Mouse (Mus musculus): ENCODE results near the gene Popdc2.
"Not testable (repeated sequence)": the region's sequence is repeated elsewhere in the genome, so short reads cannot be mapped to it uniquely, and the experiment has no call there.

Popdc2 gene

DNA sequence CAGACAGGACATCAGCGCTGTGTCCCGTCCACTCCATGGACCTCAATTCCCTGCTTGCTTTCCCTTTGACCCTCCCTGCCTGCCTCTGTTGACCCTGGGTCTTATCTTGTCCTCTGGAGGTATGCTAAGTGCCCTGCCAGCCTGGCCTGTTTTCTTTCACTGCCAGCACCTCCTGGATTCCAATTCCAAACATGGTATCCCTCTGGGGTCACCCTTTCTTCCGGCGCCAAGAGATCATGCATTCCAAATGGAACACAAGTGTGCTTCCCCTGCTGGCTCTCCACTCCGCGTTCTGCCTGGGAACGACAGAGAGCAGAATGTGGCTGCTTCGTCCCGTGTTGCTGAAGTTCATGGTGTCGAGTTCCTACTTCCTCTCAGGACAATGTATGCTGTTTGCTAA lies at the start of gene Popdc2:
Popdc2 (plus strand) TSS at position 277 of the 400 bp plus-strand sequence.
- DNase-seq, result no peak

DNA sequence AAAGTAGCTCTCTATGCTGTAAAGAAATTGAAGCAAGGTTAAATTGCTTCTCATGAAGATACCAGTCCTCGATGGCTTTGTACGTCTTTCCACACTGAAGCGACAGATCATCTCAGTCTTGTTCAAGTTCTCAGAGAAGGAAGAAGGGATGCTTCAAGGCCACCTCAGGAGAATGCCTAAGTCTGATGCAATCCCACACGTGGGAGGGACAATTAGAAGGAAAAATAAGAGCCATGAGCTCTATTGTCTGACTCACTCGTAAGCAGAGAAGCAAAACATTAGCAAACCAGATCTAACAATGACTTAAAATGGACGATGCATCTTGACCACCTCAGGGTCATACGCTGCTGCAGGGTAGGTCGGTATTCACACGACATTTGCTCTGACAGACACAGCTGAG lies 43.5 kb upstream of the Popdc2 start:
- no peak for DNase-seq

DNA sequence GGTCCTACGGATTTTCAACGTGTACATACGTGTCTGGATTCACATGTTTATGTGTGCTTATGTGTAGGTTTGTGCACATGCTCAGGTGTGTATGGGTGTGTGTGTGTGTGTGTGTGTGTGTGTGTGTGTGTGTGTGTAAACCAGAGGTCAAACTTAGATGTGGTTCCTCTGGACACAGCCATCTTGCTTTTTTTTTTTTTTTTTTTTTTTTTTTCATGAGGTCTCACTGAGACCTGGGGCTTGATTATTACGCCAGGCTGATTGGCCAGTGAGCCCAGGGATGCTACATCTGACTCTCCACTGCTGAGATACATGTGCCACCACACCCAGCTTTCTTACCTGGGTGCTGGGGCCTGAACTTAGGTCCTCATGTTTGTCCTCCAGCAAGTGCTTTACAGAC lies 42.9 kb upstream of the Popdc2 start:
- DNase-seq, result no peak

DNA sequence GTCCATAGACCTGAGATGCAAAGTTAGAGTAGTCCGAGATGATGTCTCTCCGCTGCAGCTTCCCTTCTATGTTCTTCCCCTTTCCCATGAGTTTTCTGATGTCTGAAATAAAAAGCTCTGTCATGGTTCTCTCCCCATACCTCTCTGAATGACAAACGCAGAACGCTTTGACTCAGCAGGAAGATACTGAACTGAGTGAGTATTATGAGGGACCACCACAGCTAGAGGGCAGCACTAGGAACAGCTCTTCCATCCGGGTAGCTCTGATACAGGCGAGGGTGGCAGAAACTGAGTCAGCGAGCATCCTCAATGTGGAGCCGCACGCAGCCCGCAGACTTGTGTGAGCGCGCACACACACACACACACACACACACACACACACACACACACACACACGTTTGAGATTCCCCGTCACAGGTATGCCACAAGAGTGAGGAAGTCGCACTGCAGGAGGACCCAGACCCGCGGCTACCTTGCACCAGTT lies 40.5 kb upstream of the Popdc2 start:
- peak; percentile 39 for DNase-seq

DNA sequence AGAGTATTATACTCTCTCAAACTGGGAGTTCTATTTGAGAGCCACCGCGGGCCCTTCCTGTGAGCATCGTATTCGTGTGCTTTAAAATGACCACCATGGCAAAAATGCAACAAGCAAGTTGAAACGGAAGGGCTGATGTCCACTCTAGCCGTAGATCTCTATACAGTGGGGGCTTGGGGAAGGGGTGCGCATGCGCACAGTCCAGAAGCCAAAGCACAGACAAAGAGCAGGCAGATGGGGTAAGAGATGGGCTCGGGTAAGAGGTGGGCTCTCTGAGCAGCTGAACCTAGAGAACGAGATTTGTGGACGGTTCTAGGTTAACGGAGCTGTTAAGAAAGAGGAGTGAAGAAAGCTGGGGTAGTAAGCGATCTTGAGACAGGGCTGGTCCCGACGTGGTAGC lies 37.7 kb upstream of the Popdc2 start:
- DNase-seq, result no peak

DNA sequence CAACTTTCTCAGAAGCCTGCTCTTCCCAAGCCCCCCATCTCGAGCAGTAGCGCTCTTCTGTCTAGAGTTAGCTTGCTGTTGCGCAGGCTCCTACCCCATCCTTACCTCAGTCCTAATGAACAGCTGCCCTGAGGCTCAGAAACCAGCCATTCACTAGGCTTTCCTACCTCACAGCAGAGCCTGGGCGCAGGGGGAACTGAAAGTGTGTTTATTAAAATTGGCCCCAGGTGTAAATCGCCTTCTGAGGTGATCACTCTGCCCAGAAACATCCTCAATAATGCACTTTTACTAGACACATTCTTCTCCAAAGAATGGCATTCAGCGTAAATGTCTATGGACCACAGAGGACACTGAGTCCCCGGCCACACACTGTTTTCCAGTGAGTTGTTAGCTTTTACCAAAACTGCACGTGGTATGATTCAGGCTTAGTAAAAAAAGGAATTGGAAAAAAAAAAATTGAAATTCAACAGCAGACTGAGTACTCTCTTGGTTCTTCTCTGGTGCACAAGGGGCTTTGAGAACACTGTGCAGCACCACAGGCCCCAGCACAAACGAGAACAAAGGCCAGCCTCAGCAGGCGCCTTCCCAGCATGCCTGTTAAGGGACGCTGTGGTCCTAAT lies 35.1 kb upstream of the Popdc2 start:
- DNase-seq, result no peak

DNA sequence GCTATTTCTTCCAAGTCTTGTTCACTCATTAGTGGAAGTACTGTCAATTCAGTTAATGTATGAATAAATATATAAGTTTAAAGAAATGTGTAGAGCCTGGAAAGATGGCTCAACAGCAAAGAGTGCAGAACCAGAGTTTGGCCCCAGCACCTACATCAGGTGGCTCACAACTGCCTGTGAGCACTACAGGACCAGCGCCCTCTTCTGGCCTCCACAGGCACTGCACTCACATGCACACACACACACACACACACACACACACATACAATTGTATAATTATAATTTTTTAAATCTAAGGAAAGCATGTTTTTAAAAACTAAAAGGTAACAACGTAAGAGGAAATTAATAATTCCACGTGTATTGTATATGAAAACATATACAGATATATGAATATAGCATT lies 32.7 kb upstream of the Popdc2 start:
- no peak for DNase-seq

DNA sequence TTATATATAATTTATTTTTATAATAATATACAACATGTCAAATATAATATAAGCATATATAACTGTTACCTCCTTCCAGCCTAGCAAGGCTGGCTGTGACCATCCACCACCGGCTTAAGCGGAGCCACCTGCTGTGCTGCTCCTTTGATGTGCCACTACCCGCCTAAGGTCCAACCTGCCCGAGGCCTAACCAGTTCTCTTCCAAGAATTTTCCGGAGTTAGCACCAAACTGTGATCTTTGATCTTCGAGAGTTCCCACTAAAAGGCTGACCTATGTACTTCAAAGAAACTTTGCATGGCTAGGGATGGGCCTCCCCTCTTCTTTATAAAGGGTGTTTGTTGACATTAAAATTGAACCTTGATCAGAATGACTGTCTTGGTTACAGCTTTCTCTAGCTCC lies 27.6 kb upstream of the Popdc2 start:
- no peak for DNase-seq

DNA sequence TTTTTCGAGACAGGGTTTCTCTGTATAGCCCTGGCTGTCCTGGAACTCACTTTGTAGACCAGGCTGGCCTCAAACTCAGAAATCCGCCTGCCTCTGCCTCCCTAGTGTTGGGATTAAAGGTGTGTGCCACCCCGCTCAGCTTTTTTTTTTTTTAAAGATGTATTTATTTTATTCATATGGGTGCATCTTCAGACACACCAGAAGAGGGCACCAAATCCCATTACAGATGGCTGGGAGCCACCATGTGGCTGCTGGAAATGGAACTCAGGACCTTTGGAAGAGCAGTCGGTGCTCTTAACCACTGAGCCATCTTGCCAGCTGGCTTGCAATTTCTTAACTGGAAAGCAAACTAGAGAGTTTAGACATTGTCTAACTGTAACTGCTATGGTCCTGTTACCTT lies 23.9 kb upstream of the Popdc2 start:
- not testable (repeated sequence) for DNase-seq

DNA sequence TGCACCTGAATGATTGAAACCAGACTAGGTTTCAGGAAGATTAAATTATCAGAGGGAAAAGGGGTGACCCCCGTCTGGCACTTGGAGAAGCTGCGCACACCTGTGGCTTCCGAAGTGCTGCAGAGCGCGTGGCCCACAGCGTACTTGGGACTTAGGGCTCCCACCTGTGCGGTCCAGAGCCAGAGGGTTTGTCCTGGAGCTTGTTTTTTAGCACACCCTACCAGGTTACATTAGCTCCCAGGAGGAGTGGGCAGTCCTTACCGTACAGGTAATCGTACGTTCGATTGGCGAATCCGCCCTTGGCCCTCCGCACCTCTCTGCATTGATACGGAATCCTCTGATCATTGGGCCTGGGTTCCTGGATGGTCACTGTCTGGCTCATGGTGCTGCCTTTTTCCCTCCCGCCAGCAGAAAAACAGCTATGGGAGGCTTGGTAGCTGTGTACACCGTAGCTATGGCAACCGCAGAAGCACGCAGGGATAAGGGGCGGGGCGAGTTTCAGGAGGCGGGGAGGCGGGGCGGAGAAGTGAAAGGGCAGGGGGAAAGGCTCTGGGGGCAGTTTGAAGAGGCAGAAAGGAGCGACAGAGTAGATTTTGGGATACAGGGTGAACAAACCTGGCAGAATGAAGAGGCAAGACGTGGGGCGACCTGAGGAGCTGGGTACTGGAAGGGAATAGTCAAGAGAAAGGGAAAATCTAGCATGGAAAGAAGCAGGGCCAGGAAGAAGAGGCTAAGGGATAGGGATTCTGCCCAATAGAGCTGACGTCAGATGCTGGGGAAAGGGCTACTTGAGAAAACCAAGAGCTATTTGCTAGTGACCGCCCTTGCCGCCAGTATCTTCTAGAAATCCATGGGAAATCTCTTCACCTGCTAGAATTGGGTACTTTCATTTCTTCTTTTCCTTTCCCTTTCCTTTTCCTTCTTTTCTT lies 20.3 kb upstream of the Popdc2 start, which contains the start of gene Maats1:
Maats1 (minus strand) TSS at position 748 of the 929 bp plus-strand sequence.
- DNase-seq, result peak; percentile 46

DNA sequence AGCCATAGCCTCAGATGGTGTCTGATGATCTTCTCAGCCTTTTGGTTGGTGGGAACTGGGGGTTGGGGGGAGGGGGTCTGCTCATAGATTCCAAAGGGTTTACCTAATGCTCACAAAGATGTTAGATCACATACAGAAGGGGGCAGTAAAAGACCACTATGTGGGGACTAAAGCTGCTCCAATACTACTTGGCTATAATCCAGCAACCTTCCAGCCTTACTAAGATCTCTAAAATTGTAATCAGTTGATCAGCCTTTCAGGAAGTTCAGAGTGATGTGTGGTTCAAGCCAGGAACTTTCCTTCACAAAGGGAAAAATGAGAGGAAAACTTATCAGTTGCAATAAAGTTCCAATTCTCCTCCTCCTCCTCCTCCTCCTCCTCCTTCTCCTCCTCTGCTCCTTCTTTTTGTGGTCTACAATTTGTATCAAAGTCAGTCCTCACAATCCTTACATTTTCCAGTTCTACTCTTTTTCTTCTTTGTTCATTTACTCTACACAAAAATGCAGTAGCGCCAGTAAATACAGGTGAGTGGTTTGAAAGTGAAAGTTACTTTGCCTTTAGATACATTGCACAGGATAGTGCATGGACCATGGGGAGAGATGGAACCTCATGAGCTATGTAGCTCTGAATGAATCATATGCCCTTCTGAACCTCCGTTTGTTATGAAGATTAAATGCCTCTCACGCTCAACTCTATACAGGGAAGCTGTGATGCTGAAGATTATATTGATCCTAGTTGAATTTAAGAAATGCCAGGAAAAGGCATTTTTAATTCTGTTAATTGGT lies 16.9 kb upstream of the Popdc2 start:
- no peak for DNase-seq

DNA sequence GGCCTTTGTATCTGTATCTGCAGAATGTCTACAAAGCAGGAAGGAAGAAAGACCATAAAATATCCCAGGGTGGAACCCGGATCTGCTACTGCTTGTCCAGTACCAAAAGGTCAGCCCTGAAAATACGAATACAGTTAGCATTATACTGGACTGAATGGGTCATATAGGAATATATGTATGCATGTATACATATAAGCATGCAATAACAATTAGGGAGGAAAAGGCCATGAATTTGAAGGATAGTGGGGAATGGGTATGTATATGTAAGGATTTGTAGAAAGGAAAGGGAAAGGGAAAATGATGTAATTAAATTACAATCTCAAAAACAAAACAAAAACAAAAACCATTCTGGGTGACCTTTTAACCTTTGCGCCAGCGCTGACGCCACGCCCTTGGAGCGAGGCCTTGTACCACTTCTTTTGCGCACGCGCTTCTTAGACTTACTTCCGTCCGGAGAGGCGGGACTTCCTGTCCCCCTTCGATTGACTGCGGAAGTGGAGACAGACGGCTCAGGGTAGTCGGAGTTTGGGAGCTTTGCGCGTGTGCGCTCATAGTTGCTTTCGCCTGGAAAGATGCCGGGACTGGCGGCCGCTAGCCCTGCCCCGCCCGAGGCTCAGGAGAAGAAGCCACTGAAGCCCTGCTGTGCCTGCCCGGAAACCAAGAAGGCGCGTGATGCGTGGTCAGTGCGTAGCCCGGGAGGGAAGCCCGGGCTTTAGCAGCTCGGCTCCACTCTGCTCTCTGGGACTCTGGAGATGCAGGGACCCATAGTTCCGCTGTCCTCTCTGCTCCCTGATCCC lies 15.3 kb upstream of the Popdc2 start, which contains the start of the genes Cox17 and Gm21987:
Cox17 (plus strand) TSS at position 463 of the 797 bp plus-strand sequence.
Gm21987 (plus strand) TSS at position 512 of the 797 bp plus-strand sequence.
- peak; percentile 93 for DNase-seq

DNA sequence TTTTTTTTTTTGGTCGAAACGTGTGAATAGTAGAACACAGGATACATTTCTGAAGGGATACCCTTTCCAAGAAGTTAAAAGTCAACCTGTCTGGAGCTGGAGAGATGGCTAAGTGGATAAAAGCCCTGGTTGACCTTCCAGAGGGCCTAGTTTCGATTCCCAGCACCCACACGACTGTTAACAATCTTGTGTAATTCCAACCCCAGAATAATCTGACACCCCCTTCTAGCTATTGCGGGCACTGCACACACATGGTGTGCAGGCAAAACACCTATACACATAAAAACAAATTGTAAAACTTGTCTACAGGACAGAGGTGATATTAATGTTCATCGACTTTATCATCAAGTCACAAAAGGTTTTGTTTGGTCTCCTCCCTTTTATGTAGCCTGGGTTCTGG lies 14.4 kb upstream of the Popdc2 start:
- DNase-seq, result no peak

DNA sequence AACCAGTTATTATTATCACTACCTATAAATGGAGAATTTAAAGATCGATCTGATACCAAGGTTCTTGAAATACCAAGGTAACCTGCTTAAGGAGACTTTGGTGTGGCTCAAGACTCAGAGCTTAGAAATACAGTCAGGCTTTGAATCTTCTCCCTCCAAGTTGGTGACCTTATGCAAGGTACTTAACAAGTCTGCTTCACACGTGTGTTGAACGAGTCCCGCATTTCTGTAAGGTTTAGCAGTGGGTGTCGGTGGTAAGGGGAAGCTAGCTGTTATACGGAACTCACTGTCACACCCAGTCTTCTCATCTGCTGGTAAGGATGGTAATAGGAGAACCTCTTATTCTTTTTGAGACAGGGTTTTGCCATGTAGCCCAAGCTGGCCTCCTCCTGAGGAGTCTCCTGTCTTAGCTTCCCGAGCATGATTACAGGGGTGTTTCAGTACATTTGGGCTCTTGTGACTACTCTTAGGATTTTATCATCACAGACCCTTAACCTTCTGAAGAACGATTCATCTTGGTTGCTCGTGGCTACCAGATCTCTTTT lies 13.7 kb upstream of the Popdc2 start:
- no peak for DNase-seq

DNA sequence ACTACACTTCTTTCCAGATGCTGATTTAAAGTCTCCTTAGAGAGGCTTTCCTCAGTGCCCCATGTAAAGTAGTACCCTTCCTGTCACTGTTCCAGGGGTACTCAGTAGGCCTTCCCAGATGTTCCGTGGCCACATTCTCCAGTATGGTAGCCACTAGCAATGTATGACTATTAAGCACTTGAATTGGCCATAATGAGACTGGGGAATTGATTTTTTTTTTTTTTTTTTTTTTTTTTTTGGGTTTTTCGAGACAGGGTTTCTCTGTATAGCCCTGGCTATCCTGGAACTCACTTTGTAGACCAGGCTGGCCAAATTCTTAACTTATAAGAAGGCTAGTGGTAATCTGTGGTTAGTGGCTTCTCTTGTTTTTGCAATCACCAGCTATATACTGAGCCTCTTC lies 12.1 kb upstream of the Popdc2 start:
- no peak for DNase-seq

DNA sequence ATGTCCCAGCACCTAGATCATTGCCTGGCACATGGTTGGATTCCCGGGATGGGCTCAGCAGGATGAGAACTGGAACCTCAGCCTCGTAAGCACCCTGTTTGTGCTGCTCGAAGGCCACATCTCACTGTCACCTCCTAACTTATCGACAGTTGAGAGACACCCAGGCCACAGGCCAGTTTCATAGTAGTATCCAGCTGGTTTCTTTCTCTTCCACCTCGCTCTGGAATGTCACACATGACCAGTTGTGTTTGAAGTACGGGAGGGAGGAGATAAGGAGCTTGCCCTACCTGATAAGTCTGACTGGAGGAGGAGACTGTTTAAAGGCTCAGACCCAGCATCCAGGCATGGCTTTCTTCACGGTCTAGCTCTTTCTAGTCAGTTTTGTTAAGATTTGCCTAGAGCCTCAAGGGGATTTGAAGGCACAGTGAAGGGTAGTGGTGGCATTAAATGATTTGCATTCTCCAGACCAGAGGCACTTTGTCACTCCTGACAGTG lies 11.6 kb upstream of the Popdc2 start:
- no peak for DNase-seq

DNA sequence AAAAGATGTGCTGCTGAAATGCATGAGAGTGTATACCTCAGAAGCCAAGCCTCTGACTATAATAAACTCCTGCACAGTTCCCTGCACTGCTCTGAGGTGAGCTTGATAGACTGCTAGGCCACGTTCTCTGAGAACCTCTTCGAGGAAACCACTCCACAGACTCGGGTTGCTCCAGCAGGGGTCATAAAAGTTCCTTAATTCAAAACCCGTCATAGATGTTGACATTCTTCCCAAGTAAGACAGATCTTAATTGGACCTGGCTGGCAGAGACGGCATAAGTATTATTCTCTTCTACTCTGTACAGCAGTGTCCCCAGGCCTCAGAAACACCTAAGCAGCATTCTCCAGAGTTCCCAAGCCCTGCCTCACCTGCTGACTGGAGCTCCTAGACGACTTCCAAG lies 11.1 kb upstream of the Popdc2 start:
- DNase-seq, result no peak

DNA sequence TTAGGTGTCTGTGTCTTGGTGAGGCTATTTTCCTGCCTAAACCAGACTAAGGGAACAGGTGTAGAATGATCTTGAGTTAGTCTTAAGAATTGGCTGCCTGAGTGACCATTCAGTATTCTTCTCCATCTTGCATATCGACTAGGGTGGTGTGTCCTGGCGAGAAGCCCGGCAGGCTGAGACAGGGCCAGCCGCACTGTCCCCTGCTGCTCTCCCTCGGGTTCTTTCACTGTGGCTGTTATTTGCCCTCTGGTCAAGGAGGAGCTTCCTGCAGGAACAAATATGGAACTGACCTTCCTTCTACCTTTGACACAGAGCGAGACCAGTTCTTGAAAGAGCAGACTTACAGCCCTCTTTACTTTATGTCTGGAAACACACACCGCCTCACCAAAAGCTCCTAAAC lies 10.0 kb upstream of the Popdc2 start:
- no peak for DNase-seq

DNA sequence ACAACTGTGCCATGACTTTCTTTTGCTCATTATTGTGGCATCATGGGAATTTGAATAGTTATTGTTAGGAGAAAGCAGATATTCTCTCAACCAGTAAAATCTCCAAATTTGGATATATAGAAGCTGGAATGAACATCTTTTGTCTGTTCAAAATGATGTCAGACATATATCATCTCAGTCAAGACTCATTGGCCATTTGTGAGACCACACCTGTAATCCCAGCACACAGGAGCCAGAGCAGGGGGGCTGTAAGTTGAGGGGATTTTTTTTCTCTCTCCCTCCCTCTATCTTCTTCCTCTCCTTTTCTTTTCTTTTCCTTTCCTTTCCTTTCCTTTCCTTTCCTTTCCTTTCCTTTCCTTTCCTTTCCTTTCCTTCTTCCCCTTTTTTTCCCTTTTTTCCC lies 9.2 kb upstream of the Popdc2 start:
- no peak for DNase-seq

DNA sequence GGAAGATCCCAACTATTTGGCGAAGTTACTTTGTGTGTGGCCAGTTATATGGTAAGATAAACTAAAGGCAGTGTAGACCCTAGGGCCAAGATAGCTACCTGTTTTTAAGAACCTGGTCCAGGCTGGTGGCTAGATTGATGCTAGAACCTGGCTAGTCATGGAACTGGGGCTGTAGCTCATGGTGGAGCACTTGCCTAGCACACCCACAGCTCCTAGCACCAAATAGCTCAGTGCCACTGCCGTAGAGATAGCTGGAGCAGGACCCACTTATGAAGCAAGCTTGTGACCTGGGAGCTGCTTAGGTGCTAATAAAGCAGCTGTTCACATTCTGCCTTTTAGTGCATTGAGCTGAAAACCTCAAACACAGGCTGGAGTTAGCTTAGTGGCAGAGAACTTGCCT lies 8.4 kb upstream of the Popdc2 start:
- no peak for DNase-seq

DNA sequence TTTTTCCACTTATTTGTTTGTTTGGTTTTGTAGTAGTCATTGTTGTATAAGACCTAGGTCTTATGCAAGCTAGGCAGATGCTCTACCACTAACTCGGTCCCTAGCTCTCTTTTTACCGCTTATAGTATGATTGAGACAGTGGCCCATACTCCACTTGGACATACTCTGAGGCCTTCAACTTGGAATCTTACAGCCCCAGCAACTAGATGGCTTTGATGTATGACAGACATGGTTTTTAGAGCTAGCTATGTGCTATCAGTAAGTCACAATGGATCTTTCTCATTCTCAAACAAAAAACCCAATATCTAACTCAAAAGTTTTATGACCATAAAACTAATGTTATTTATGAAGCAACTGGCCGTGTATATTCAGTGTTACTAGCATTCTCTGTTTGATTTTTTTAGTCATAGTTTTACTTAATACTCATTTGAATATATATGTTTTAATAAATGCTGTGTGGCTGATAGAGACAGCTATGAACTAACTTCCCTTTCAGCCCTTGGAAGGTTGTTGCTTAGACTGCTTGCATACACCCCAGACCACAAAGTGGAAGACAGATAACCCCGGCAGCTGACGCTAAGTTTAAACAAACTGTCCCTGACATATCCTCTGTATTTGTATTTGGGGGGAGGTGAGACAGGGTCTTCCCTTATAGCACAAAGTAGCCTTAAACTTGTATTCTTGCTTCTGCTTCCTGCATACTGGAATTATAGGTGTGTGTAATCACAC lies 7.7 kb upstream of the Popdc2 start:
- no peak for DNase-seq
